Mouse (Mus musculus) c-Kit-positive CD71-positive TER-119-negative erythroid progenitor cells, embryonic 14.5 days (primary cell): ENCODE data around the gene Map1lc3a.

Experiments used
- DNase-seq: peaks from one replicate; pipeline ENCODE4 v3.0.0-alpha.2; 2013; ENCODE audit warnings: low read depth

The Map1lc3a gene

GRCm38 (mm10) chr2:155276195-155276594, at the start of gene Map1lc3a:
Gene Map1lc3a (plus strand): TSS chr2:155276297.
- peak; percentile 95 for DNase-seq

GRCm38 (mm10) chr2:155235746-155236361, 40.2 kb upstream of the Map1lc3a start:
- DNase-seq: no peak

- peak; percentile 97 for DNase-seq
These were observed 39.6 kb upstream of the Map1lc3a start, which contains the start of gene Dynlrb1 for GRCm38 (mm10) chr2:155236362-155236992. Gene Dynlrb1 (plus strand): TSS chr2:155236533.

GRCm38 (mm10) chr2:155237276-155237675, 38.8 kb upstream of the Map1lc3a start:
- no peak for DNase-seq

- DNase-seq: no peak
These were observed 35.2 kb upstream of the Map1lc3a start for GRCm38 (mm10) chr2:155240915-155241314.

- no peak for DNase-seq
These were observed 33.7 kb upstream of the Map1lc3a start for GRCm38 (mm10) chr2:155242296-155242855.

- DNase-seq: no peak
These were observed 29.9 kb upstream of the Map1lc3a start for GRCm38 (mm10) chr2:155246231-155246630.

GRCm38 (mm10) chr2:155248206-155248605, 27.9 kb upstream of the Map1lc3a start:
- no peak for DNase-seq

GRCm38 (mm10) chr2:155248718-155249117, 27.4 kb upstream of the Map1lc3a start:
- DNase-seq: no peak

GRCm38 (mm10) chr2:155249588-155249987, 26.5 kb upstream of the Map1lc3a start:
- DNase-seq: no peak

GRCm38 (mm10) chr2:155265526-155265925, 10.6 kb upstream of the Map1lc3a start:
- DNase-seq: no peak

- no peak for DNase-seq
These were observed 9.2 kb upstream of the Map1lc3a start for GRCm38 (mm10) chr2:155266896-155267295.

- no peak for DNase-seq
These were observed 4.1 kb upstream of the Map1lc3a start for GRCm38 (mm10) chr2:155271957-155272356.

- DNase-seq: no peak
These were observed 3.5 kb upstream of the Map1lc3a start for GRCm38 (mm10) chr2:155272396-155273170.

GRCm38 (mm10) chr2:155273603-155274002, 2.5 kb upstream of the Map1lc3a start:
- DNase-seq: no peak

GRCm38 (mm10) chr2:155276621-155277175, 601 bp downstream of the Map1lc3a start:
- no peak for DNase-seq

GRCm38 (mm10) chr2:155277721-155278120, 1.6 kb downstream of the Map1lc3a start:
- no peak for DNase-seq

- no peak for DNase-seq
These were observed 2.3 kb downstream of the Map1lc3a start for GRCm38 (mm10) chr2:155278361-155278760.

GRCm38 (mm10) chr2:155279163-155279562, 3.1 kb downstream of the Map1lc3a start:
- no peak for DNase-seq

GRCm38 (mm10) chr2:155280116-155280515, 4.0 kb downstream of the Map1lc3a start:
- no peak for DNase-seq

GRCm38 (mm10) chr2:155283793-155284192, 7.7 kb downstream of the Map1lc3a start:
- DNase-seq: no peak

GRCm38 (mm10) chr2:155284647-155285046, 8.6 kb downstream of the Map1lc3a start:
- DNase-seq: no peak
